Mouse (Mus musculus) ES-E14 (cell line): Measurements from ENCODE around the gene Ube3b. TPM values are rescaled to one million over a fixed set of nuclear protein-coding genes. Genes with fewer than 3 reads are reported as not detected.

Source experiments
- DNase-seq: peaks from one replicate; pipeline ENCODE4 v3.0.0-alpha.2; 2013; ENCODE audit warnings: low read depth, low spot score
- H3K27ac ChIP-seq: 2 replicates; pipeline ENCODE4 v1.5.1; 2012; ENCODE audit warnings: low read depth, mild to moderate bottlenecking, low read length, moderate library complexity, mixed read lengths; ENCODE audit not compliant: poor library complexity, insufficient read depth, severe bottlenecking
- H3K36me3 ChIP-seq: 2 replicates; pipeline ENCODE4 v1.6.1; 2012; ENCODE audit warnings: mild to moderate bottlenecking, low read length, moderate library complexity, mixed read lengths; ENCODE audit not compliant: control insufficient read depth, poor library complexity, insufficient read depth, severe bottlenecking
- H3K4me1 ChIP-seq, 2 experiments: fragments of 150-350 bp in 1 of 2; sonication (generic) in 1 of 2; 2 replicates each; pipeline ENCODE4 v1.6.1; 2012; ENCODE audit warnings: low read length in 2 of 2, mild to moderate bottlenecking in 1 of 2, mixed read lengths in 1 of 2; ENCODE audit not compliant: control insufficient read depth in 2 of 2, insufficient read depth in 2 of 2, poor library complexity in 1 of 2
- H3K4me3 ChIP-seq, 2 experiments: fragments of 150-350 bp in 1 of 2; sonication (generic) in 1 of 2; 2 replicates each; pipeline ENCODE4 v1.5.1; 2012; ENCODE audit warnings: low read length in 2 of 2, low read depth in 1 of 2, mild to moderate bottlenecking in 1 of 2, mixed read lengths in 1 of 2; ENCODE audit not compliant: insufficient read depth in 1 of 2, poor library complexity in 1 of 2, severe bottlenecking in 1 of 2
- H3K9ac ChIP-seq: 2 replicates; pipeline ENCODE4 v1.6.1; 2012; ENCODE audit warnings: low read depth, mild to moderate bottlenecking, low read length, mixed read lengths; ENCODE audit not compliant: poor library complexity, insufficient read depth, severe bottlenecking
- H3K9me3 ChIP-seq: fragments of 150-350 bp; sonication (generic); 2 replicates; pipeline ENCODE4 v1.6.1; 2012; ENCODE audit warnings: low read depth, mild to moderate bottlenecking, low read length; ENCODE audit not compliant: control insufficient read depth, insufficient read depth
- CHD2 ChIP-seq: IDR thresholded peaks from 2 replicates; pipeline ENCODE4 v1.6.1; 2014; ENCODE audit warnings: mild to moderate bottlenecking, low read depth, low read length, inconsistent platforms
- HCFC1 ChIP-seq: IDR thresholded peaks from 2 replicates; pipeline ENCODE4 v1.6.1; 2012; ENCODE audit warnings: low read length, inconsistent platforms, borderline replicate concordance; ENCODE audit not compliant: insufficient read depth
- MAFK ChIP-seq: IDR thresholded peaks from 2 replicates; pipeline ENCODE4 v1.6.1; 2014; ENCODE audit warnings: mild to moderate bottlenecking, low read depth, low read length, inconsistent platforms; ENCODE audit not compliant: insufficient read depth
- ZC3H11A ChIP-seq: IDR thresholded peaks from 2 replicates; pipeline ENCODE4 v1.6.1; 2012; ENCODE audit warnings: low read depth, mild to moderate bottlenecking, inconsistent platforms, low read length, borderline replicate concordance
- ZNF384 ChIP-seq: IDR thresholded peaks from 2 replicates; pipeline ENCODE4 v1.6.1; 2012; ENCODE audit warnings: low read depth, low read length, inconsistent platforms
- in situ Hi-C, 2 experiments: fragments of 600-800 bp; cut with MboI; formaldehyde crosslinking; loops; one replicate each; pipeline ENCODE4 v1.15.1; 2025; ENCODE audit warnings: low sequenced_read_pairs in 2 of 2, inconsistent platforms in 1 of 2; ENCODE audit not compliant: unreplicated experiment in 2 of 2
- total RNA-seq: library from RNA; depleted of rRNA; stranded (reverse); fragments of 300-350 nt; gene quantifications from 2 replicates; pipeline ENCODE4 v1.2.3, GENCODE M21; 2012; rRNA removed

Gene Ube3b
- total RNA-seq, 1 experiment, result 31.7 TPM

DNA sequence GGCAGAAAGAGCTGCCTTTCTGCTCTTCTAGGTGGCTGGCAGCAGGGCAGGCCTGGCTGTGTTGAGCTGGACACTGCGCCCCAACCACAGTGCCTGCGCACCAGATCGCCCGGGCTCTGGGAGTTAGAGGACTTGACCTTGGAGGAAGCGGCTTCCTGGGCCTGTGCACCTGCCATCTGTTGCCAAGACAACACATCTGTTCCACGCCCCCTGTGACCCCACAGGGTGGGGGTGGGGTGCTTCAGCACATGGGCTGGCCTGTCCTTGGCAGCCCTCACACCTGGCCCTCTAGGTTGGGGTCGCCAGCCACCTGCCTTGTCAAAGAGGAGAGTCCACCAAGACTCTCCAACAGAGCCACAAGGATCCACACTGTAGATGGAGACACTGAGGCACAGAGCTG lies 85.2 kb downstream of the Ube3b start:
- H3K36me3 ChIP-seq, result no peaks in the 10 kb centered on the region
- H3K4me3 ChIP-seq, result no peak overlapping the region
- no peak for DNase-seq
- no peak overlapping the region for H3K9ac ChIP-seq
- H3K9me3 ChIP-seq, result no peaks in the 10 kb centered on the region
- TF ChIP-seq HCFC1, result no peak
- no peak for TF ChIP-seq CHD2
- no peak for TF ChIP-seq ZC3H11A
- TF ChIP-seq MAFK, result no peak
- TF ChIP-seq ZNF384, result no peak
- H3K27ac ChIP-seq, result no peak overlapping the region
- in situ Hi-C loops, result no loop called here
- H3K4me1 ChIP-seq, result peaks cover 0 to 32% of the 10 kb centered on the region in 2 experiments; a peak in 3 of 4 replicates

DNA sequence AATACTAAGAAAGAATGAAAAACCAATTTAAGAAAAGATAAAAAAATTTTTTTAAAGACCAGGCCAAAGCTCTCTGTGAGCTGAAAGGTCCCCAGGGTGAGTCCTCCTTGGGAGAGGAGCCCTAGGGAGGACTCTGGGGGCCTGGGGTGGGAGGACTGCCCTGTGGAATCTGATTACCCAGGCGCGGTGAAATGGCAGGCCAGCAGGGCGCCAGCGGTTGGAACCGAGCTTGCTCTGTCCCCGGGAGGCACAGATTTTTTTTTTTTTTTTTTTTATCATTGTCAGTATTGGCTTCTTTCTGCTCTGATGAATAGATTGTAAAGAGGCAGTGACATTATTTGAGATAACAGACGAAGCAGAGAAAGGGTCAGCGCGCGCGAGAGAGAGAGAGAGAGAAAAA lies 86.6 kb downstream of the Ube3b start:
- no peak for DNase-seq
- no peaks in the 10 kb centered on the region for H3K36me3 ChIP-seq
- TF ChIP-seq ZNF384 (0 out of 2 replicates have a peak, but pooled peaks have one; percentile 48), ZC3H11A (no peak)
- no peak overlapping the region for H3K27ac ChIP-seq
- no peak overlapping the region for H3K9ac ChIP-seq
- H3K9me3 ChIP-seq, result no peaks in the 10 kb centered on the region
- in situ Hi-C loops, result no loop called here
- H3K4me3 ChIP-seq, result peak overlapping the region; percentile 16 to 34; a peak in 1 of 4 replicates
- H3K4me1 ChIP-seq, result peaks cover 0 to 22% of the 10 kb centered on the region in 2 experiments; a peak in 2 of 4 replicates

GRCm38 (mm10) chr5:114467430-114467829 lies 87.0 kb downstream of the Ube3b start:
- H3K36me3 ChIP-seq, result no peaks in the 10 kb centered on the region
- peak; percentile 42 for DNase-seq
- TF ChIP-seq CHD2, result no peak
- no peaks in the 10 kb centered on the region for H3K9me3 ChIP-seq
- no peak overlapping the region for H3K27ac ChIP-seq
- no peak overlapping the region for H3K9ac ChIP-seq
- H3K4me1 ChIP-seq, result peaks cover 0 to 21% of the 10 kb centered on the region in 2 experiments; a peak in 2 of 4 replicates
- in situ Hi-C loops, result no loop called here
- peak overlapping the region in 1 of 2 experiments; percentile 34; a peak in 2 of 4 replicates for H3K4me3 ChIP-seq

GRCm38 (mm10) chr5:114468007-114468406 lies 87.6 kb downstream of the Ube3b start:
- H3K4me3 ChIP-seq, result no peak overlapping the region
- H3K27ac ChIP-seq, result no peak overlapping the region
- no peak overlapping the region for H3K9ac ChIP-seq

DNA sequence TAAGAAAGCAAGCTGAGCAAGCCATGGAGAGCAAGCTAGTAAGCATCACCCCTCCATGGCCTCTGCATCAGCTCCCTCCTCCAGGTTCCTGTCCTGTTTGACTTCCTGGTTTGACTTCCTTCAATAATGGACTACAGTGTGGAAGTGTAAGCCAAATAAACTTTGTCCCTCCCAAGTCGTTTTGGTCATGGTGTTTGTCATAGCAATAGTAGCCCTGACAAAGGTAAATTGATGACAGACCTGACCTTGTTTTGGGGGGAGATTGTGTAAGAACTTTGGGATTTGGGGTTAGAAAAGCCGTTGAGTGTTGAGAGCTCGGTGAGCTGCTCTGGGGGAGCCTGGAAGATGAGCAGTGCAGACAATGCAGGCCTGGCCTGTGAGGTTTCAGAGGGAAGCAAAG lies 90.0 kb downstream of the Ube3b start:
- Histone ChIP-seq H3K4me1 (peaks cover 0 to 11% of the 10 kb centered on the region in 2 experiments; a peak in 2 of 4 replicates), H3K9ac (no peak overlapping the region), H3K27ac (no peak overlapping the region), H3K36me3 (no peaks in the 10 kb centered on the region), H3K9me3 (no peaks in the 10 kb centered on the region), H3K4me3 (no peak overlapping the region)
- DNase-seq, result no peak
- no peak for TF ChIP-seq CHD2
- TF ChIP-seq HCFC1, result no peak
- TF ChIP-seq ZC3H11A, result no peak
- TF ChIP-seq ZNF384, result no peak
- no peak for TF ChIP-seq MAFK
- in situ Hi-C loops, result no loop called here

More at GRCm38 (mm10) chr5:114468007-114468406, 87.6 kb downstream of the Ube3b start:
- Histone ChIP-seq H3K36me3 (no peaks in the 10 kb centered on the region), H3K4me1 (peaks cover 0 to 16% of the 10 kb centered on the region in 2 experiments; a peak in 2 of 4 replicates), H3K9me3 (no peaks in the 10 kb centered on the region)
- TF ChIP-seq ZNF384 (no peak), ZC3H11A (no peak), MAFK (no peak), HCFC1 (no peak), CHD2 (no peak)
- no peak for DNase-seq
- in situ Hi-C loops, result no loop called here

Other genes with a start within 250 kb of the Ube3b start
- gene Acacb, start 234.1 kb upstream of the Ube3b start, total RNA-seq, result 10.5 and 16.9 TPM in 2 replicates
- 7.5 and 10.7 TPM in 2 replicates for gene Foxn4, start 106.8 kb upstream of the Ube3b start, total RNA-seq
- 3.6 and 5.6 TPM in 2 replicates for gene Myo1h, start 91.4 kb upstream of the Ube3b start, total RNA-seq
- gene Kctd10, start 99 bp upstream of the Ube3b start, total RNA-seq, result 54.4 and 94.6 TPM in 2 replicates
- gene Mmab, start 63.5 kb downstream of the Ube3b start, total RNA-seq, result 11.0 and 16.3 TPM in 2 replicates
- gene Mvk, start 63.7 kb downstream of the Ube3b start, total RNA-seq, result 32.5 and 35.8 TPM in 2 replicates
- gene Fam222a, start 187.4 kb downstream of the Ube3b start, total RNA-seq, result 1.2 and 2.2 TPM in 2 replicates